Mouse (Mus musculus): ENCODE measurements around the gene Hist1h2ba. TPM values are rescaled to one million over a fixed set of nuclear protein-coding genes. Genes with fewer than 3 reads are reported as not detected.

Hist1h2ba gene
- polyA plus RNA-seq, 1 experiment: not detected

DNA sequence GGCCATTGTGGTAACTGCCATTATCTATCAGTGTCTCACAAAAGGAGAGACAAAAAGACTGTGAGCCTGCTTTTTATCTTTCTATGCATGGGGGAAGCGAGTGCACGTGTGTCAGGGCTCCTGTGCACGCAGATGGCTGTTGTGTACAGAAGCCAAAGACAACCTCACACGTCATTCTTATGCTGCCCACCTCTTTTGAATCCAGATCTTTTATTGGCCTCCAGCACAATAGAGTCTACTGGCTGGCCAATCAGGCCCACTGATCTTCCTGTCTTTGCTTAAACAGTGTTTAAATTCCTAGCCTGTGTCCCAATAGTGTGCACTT lies 40.7 kb downstream of the Hist1h2ba start:
- H3K9me3 ChIP-seq (replicated peaks; ENCODE audit: control insufficient read depth, insufficient read depth, low read length, poor library complexity, severe bottlenecking): no peaks in the 10 kb centered on the region
- no peaks in the 10 kb centered on the region for H3K4me1 ChIP-seq (ENCODE audit: control insufficient read depth, insufficient read depth, low read length)
- no peak overlapping the region for H3K27ac ChIP-seq (ENCODE audit: insufficient read depth, low read length)

DNA sequence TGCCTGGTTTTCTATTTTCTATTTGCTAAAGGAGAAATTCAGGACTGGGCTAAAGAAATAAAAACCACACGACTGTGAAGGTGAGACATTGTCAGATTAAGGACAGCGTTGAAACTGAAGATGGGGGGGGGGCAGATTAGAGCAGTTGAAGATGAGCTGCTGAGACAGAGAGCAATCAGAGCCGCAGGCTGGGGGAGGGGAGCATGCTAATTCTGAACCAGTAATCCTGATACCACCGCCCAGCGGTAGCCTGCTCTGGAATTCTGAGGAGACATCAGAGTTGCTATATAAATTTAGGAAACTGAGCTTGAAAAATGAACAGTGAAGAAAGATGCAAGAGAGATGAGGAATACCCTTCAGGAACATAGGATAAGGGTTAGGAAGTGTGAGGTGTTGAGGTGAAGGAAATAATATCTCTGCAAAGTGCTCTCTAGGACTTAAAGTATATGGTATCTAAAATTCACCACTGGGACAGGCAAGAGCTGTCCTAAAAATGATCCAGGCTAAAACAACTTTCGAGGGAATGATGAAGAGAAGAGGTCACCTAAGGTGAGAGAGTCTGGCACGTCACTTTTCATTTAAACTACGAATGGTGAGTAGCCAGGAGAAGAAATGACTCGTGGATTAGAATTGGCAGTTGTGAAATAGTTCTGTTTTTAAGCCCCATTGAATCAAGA lies 41.2 kb downstream of the Hist1h2ba start:
- H3K9ac ChIP-seq (ENCODE audit: low read depth, poor library complexity, severe bottlenecking): no peak overlapping the region
- H3K4me3 ChIP-seq (ENCODE audit: low read depth, low read length): no peak overlapping the region
- no peak overlapping the region for H3K27ac ChIP-seq (ENCODE audit: insufficient read depth, low read length)
- H3K4me1 ChIP-seq (ENCODE audit: control insufficient read depth, insufficient read depth, low read length): no peaks in the 10 kb centered on the region
- no peaks in the 10 kb centered on the region for H3K27me3 ChIP-seq (ENCODE audit: control insufficient read depth, insufficient read depth, low read length, poor library complexity, severe bottlenecking)
- H3K9me3 ChIP-seq (replicated peaks; ENCODE audit: control insufficient read depth, insufficient read depth, low read length, poor library complexity, severe bottlenecking): no peaks in the 10 kb centered on the region
- no peaks in the 10 kb centered on the region for H3K36me3 ChIP-seq (ENCODE audit: control insufficient read depth, insufficient read depth, low read length, poor library complexity, severe bottlenecking)
- no peak for TF ChIP-seq POLR2A (IDR thresholded peaks at IDR 0.05; ENCODE audit: insufficient read depth, low read length)
- no peak for TF ChIP-seq EP300 (IDR thresholded peaks at IDR 0.05; ENCODE audit: insufficient read depth, low read depth, low read length)
- TF ChIP-seq CTCF (IDR thresholded peaks at IDR 0.05; ENCODE audit: low read depth, low read length): no peak

More for the DNA sequence above, 40.7 kb downstream of the Hist1h2ba start:
- TF ChIP-seq EP300 (IDR thresholded peaks at IDR 0.05; ENCODE audit: insufficient read depth, low read depth, low read length) (no peak), CTCF (IDR thresholded peaks at IDR 0.05; ENCODE audit: low read depth, low read length) (no peak), POLR2A (IDR thresholded peaks at IDR 0.05; ENCODE audit: insufficient read depth, low read length) (no peak)
- Histone ChIP-seq H3K9ac (ENCODE audit: low read depth, poor library complexity, severe bottlenecking) (no peak overlapping the region), H3K4me3 (ENCODE audit: low read depth, low read length) (no peak overlapping the region), H3K36me3 (ENCODE audit: control insufficient read depth, insufficient read depth, low read length, poor library complexity, severe bottlenecking) (no peaks in the 10 kb centered on the region), H3K27me3 (ENCODE audit: control insufficient read depth, insufficient read depth, low read length, poor library complexity, severe bottlenecking) (no peaks in the 10 kb centered on the region)

- Histone ChIP-seq H3K27ac (ENCODE audit: insufficient read depth, low read length) (no peak overlapping the region), H3K27me3 (ENCODE audit: control insufficient read depth, insufficient read depth, low read length, poor library complexity, severe bottlenecking) (no peaks in the 10 kb centered on the region), H3K4me1 (ENCODE audit: control insufficient read depth, insufficient read depth, low read length) (no peaks in the 10 kb centered on the region), H3K9ac (ENCODE audit: low read depth, poor library complexity, severe bottlenecking) (no peak overlapping the region), H3K36me3 (ENCODE audit: control insufficient read depth, insufficient read depth, low read length, poor library complexity, severe bottlenecking) (no peaks in the 10 kb centered on the region), H3K9me3 (replicated peaks; ENCODE audit: control insufficient read depth, insufficient read depth, low read length, poor library complexity, severe bottlenecking) (no peaks in the 10 kb centered on the region), H3K4me3 (ENCODE audit: low read depth, low read length) (no peak overlapping the region)
- no peak for TF ChIP-seq EP300 (IDR thresholded peaks at IDR 0.05; ENCODE audit: insufficient read depth, low read depth, low read length)
- TF ChIP-seq CTCF (IDR thresholded peaks at IDR 0.05; ENCODE audit: low read depth, low read length): no peak
- no peak for TF ChIP-seq POLR2A (IDR thresholded peaks at IDR 0.05; ENCODE audit: insufficient read depth, low read length)
These were observed 44.8 kb downstream of the Hist1h2ba start for GRCm38 (mm10) chr13:23889011-23889605.

- Histone ChIP-seq H3K9me3 (replicated peaks; ENCODE audit: control insufficient read depth, insufficient read depth, low read length, poor library complexity, severe bottlenecking) (no peaks in the 10 kb centered on the region), H3K36me3 (ENCODE audit: control insufficient read depth, insufficient read depth, low read length, poor library complexity, severe bottlenecking) (no peaks in the 10 kb centered on the region), H3K9ac (ENCODE audit: low read depth, poor library complexity, severe bottlenecking) (no peak overlapping the region), H3K27me3 (ENCODE audit: control insufficient read depth, insufficient read depth, low read length, poor library complexity, severe bottlenecking) (no peaks in the 10 kb centered on the region), H3K27ac (ENCODE audit: insufficient read depth, low read length) (no peak overlapping the region), H3K4me3 (ENCODE audit: low read depth, low read length) (no peak overlapping the region), H3K4me1 (ENCODE audit: control insufficient read depth, insufficient read depth, low read length) (no peaks in the 10 kb centered on the region)
- TF ChIP-seq POLR2A (IDR thresholded peaks at IDR 0.05; ENCODE audit: insufficient read depth, low read length) (no peak), CTCF (IDR thresholded peaks at IDR 0.05; ENCODE audit: low read depth, low read length) (no peak), EP300 (IDR thresholded peaks at IDR 0.05; ENCODE audit: insufficient read depth, low read depth, low read length) (no peak)
These were observed 46.8 kb downstream of the Hist1h2ba start for GRCm38 (mm10) chr13:23887026-23887725.

GRCm38 (mm10) chr13:23885540-23885939 lies 48.4 kb downstream of the Hist1h2ba start:
- TF ChIP-seq CTCF (IDR thresholded peaks at IDR 0.05; ENCODE audit: low read depth, low read length) (peak; percentile 1), POLR2A (IDR thresholded peaks at IDR 0.05; ENCODE audit: insufficient read depth, low read length) (no peak)
- H3K9ac ChIP-seq (ENCODE audit: low read depth, poor library complexity, severe bottlenecking): no peak overlapping the region
- H3K9me3 ChIP-seq (replicated peaks; ENCODE audit: control insufficient read depth, insufficient read depth, low read length, poor library complexity, severe bottlenecking): no peaks in the 10 kb centered on the region
- no peaks in the 10 kb centered on the region for H3K4me1 ChIP-seq (ENCODE audit: control insufficient read depth, insufficient read depth, low read length)
- no peaks in the 10 kb centered on the region for H3K36me3 ChIP-seq (ENCODE audit: control insufficient read depth, insufficient read depth, low read length, poor library complexity, severe bottlenecking)
- no peak overlapping the region for H3K4me3 ChIP-seq (ENCODE audit: low read depth, low read length)
- no peaks in the 10 kb centered on the region for H3K27me3 ChIP-seq (ENCODE audit: control insufficient read depth, insufficient read depth, low read length, poor library complexity, severe bottlenecking)
- no peak overlapping the region for H3K27ac ChIP-seq (ENCODE audit: insufficient read depth, low read length)

Other genes starting within 250 kb of the Hist1h2ba start
- 9.1 and 10.6 TPM in 2 replicates for gene Hist1h2bc, start 250.0 kb downstream of the Hist1h2ba start, polyA plus RNA-seq (2011; ENCODE audit: insufficient read depth, insufficient read length, low read depth, missing spikeins)
- gene Hist1h1t, start 238.3 kb downstream of the Hist1h2ba start, polyA plus RNA-seq (2011; ENCODE audit: insufficient read depth, insufficient read length, low read depth, missing spikeins): not detected in 2 replicates
- gene Hist1h4c, start 235.7 kb downstream of the Hist1h2ba start, polyA plus RNA-seq (2011; ENCODE audit: insufficient read depth, insufficient read length, low read depth, missing spikeins): 1.3 and 2.5 TPM in 2 replicates
- gene Hfe, start 223.3 kb downstream of the Hist1h2ba start, polyA plus RNA-seq (2011; ENCODE audit: insufficient read depth, insufficient read length, low read depth, missing spikeins): not detected in 2 replicates
- gene Hist1h1c, start 195.3 kb downstream of the Hist1h2ba start, polyA plus RNA-seq (2011; ENCODE audit: insufficient read depth, insufficient read length, low read depth, missing spikeins): 10.8 and 13.3 TPM in 2 replicates
- gene Hist1h3c, start 188.6 kb downstream of the Hist1h2ba start, polyA plus RNA-seq (2011; ENCODE audit: insufficient read depth, insufficient read length, low read depth, missing spikeins): 3.6 and 8.6 TPM in 2 replicates
- gene Hist1h2bb, start 187.4 kb downstream of the Hist1h2ba start, polyA plus RNA-seq (2011; ENCODE audit: insufficient read depth, insufficient read length, low read depth, missing spikeins): 9.8 and 11.5 TPM in 2 replicates
- gene Hist1h2ab, start 183.0 kb downstream of the Hist1h2ba start, polyA plus RNA-seq (2011; ENCODE audit: insufficient read depth, insufficient read length, low read depth, missing spikeins): 11.9 and 17.9 TPM in 2 replicates
- 5.0 and 9.4 TPM in 2 replicates for gene Hist1h3b, start 181.9 kb downstream of the Hist1h2ba start, polyA plus RNA-seq (2011; ENCODE audit: insufficient read depth, insufficient read length, low read depth, missing spikeins)
- gene Hist1h4b, start 177.1 kb downstream of the Hist1h2ba start, polyA plus RNA-seq (2011; ENCODE audit: insufficient read depth, insufficient read length, low read depth, missing spikeins): 28.2 and 29.2 TPM in 2 replicates
- 3.1 and 4.5 TPM in 2 replicates for gene Hist1h4a, start 172.9 kb downstream of the Hist1h2ba start, polyA plus RNA-seq (2011; ENCODE audit: insufficient read depth, insufficient read length, low read depth, missing spikeins)
- 5.4 TPM in 1 of 2 replicates, not detected in the other for gene Hist1h3a, start 171.8 kb downstream of the Hist1h2ba start, polyA plus RNA-seq (2011; ENCODE audit: insufficient read depth, insufficient read length, low read depth, missing spikeins)
- 7.8 and 8.6 TPM in 2 replicates for gene Hist1h1a, start 170.5 kb downstream of the Hist1h2ba start, polyA plus RNA-seq (2011; ENCODE audit: insufficient read depth, insufficient read length, low read depth, missing spikeins)
- not detected in 2 replicates for gene Trim38, start 164.2 kb downstream of the Hist1h2ba start, polyA plus RNA-seq (2011; ENCODE audit: insufficient read depth, insufficient read length, low read depth, missing spikeins)
- gene Slc17a2, start 127.2 kb downstream of the Hist1h2ba start, polyA plus RNA-seq (2011; ENCODE audit: insufficient read depth, insufficient read length, low read depth, missing spikeins): not detected in 2 replicates
- gene Slc17a3, start 94.7 kb downstream of the Hist1h2ba start, polyA plus RNA-seq (2011; ENCODE audit: insufficient read depth, insufficient read length, low read depth, missing spikeins): not detected in 2 replicates
- gene Slc17a1, start 66.4 kb downstream of the Hist1h2ba start, polyA plus RNA-seq (2011; ENCODE audit: insufficient read depth, insufficient read length, low read depth, missing spikeins): not detected in 2 replicates
- not detected in 2 replicates for gene Slc17a4, start 19.1 kb downstream of the Hist1h2ba start, polyA plus RNA-seq (2011; ENCODE audit: insufficient read depth, insufficient read length, low read depth, missing spikeins)
- gene Hist1h2aa, start 306 bp upstream of the Hist1h2ba start, polyA plus RNA-seq (2011; ENCODE audit: insufficient read depth, insufficient read length, low read depth, missing spikeins): not detected in 2 replicates
- not detected in 2 replicates for gene Scgn, start 57.1 kb upstream of the Hist1h2ba start, polyA plus RNA-seq (2011; ENCODE audit: insufficient read depth, insufficient read length, low read depth, missing spikeins)

Data from ES-Bruce4 (cell line).